Mouse (Mus musculus) myocyte (in vitro differentiated cells): ENCODE results near the gene Ccl17. TPM values are rescaled to one million over a fixed set of nuclear protein-coding genes. Genes with fewer than 3 reads are reported as not detected.

Experiments used
- H3K27me3 ChIP-seq: one replicate; pipeline ENCODE4 v1.6.1; 2011; ENCODE audit not compliant: control insufficient read depth, insufficient read depth, insufficient read length
- H3K36me3 ChIP-seq: one replicate; pipeline ENCODE4 v1.6.1; 2011; ENCODE audit not compliant: control insufficient read depth, insufficient read depth
- H3K4me2 ChIP-seq: one replicate; pipeline ENCODE4 v1.6.1; 2011; ENCODE audit warnings: low read depth, control low read depth
- H3K4me3 ChIP-seq: one replicate; pipeline ENCODE4 v1.5.1; 2011; ENCODE audit warnings: mild to moderate bottlenecking, control low read depth, moderate library complexity
- H3K79me2 ChIP-seq: one replicate; pipeline ENCODE4 v1.6.1; 2011; ENCODE audit not compliant: control insufficient read depth, insufficient read depth
- H3ac ChIP-seq: one replicate; pipeline ENCODE4 v1.6.1; 2011; ENCODE audit not compliant: control insufficient read depth, insufficient read length
- CEBPB ChIP-seq: IDR thresholded peaks from 2 replicates; pipeline ENCODE4 v1.6.1; 2011; ENCODE audit warnings: mild to moderate bottlenecking, moderate library complexity; ENCODE audit not compliant: poor library complexity, insufficient read depth, severe bottlenecking
- E2F4 ChIP-seq: IDR thresholded peaks from one replicate; pipeline ENCODE4 v1.6.1; 2011; ENCODE audit warnings: mild to moderate bottlenecking, control low read depth, moderate library complexity; ENCODE audit not compliant: insufficient read depth
- MAX ChIP-seq: IDR thresholded peaks from one replicate; pipeline ENCODE4 v1.6.1; 2011; ENCODE audit warnings: low read depth, mild to moderate bottlenecking, control low read depth
- MYOD1 ChIP-seq, 3 experiments: IDR thresholded peaks; one replicate each; pipeline ENCODE4 v1.6.1; 2011; ENCODE audit warnings: control low read depth in 2 of 3, low read depth in 2 of 3, mild to moderate bottlenecking in 2 of 3, moderate library complexity in 1 of 3; ENCODE audit not compliant: insufficient read length in 2 of 3, control insufficient read depth in 1 of 3
- MYOG ChIP-seq, 3 experiments: IDR thresholded peaks; one replicate each; pipeline ENCODE4 v1.6.1; 2011; ENCODE audit warnings: control low read depth in 2 of 3, low read depth in 2 of 3, mild to moderate bottlenecking in 2 of 3; ENCODE audit not compliant: insufficient read length in 2 of 3, control insufficient read depth in 1 of 3, insufficient read depth in 1 of 3
- POLR2A ChIP-seq: IDR thresholded peaks from one replicate; pipeline ENCODE4 v1.6.1; 2011; ENCODE audit warnings: low read depth, mild to moderate bottlenecking, control low read depth, moderate library complexity; ENCODE audit not compliant: insufficient read length
- POLR2AphosphoS2 ChIP-seq: IDR thresholded peaks from one replicate; pipeline ENCODE4 v1.6.1; 2011; ENCODE audit warnings: low read depth, control low read depth; ENCODE audit not compliant: insufficient read length
- REST ChIP-seq: IDR thresholded peaks from one replicate; pipeline ENCODE4 v1.6.1; 2011; ENCODE audit warnings: mild to moderate bottlenecking, control low read depth, moderate library complexity; ENCODE audit not compliant: insufficient read depth, insufficient read length
- SRF ChIP-seq: IDR thresholded peaks from one replicate; pipeline ENCODE4 v1.6.1; 2011; ENCODE audit warnings: low read depth; ENCODE audit not compliant: control insufficient read depth, insufficient read length
- TCF12 ChIP-seq: IDR thresholded peaks from one replicate; pipeline ENCODE4 v1.6.1; 2011; ENCODE audit warnings: mild to moderate bottlenecking, control low read depth; ENCODE audit not compliant: poor library complexity, insufficient read depth, severe bottlenecking
- TCF3 ChIP-seq: IDR thresholded peaks from one replicate; pipeline ENCODE4 v1.6.1; 2011; ENCODE audit warnings: low read depth, control low read depth; ENCODE audit not compliant: insufficient read length
- USF1 ChIP-seq: IDR thresholded peaks from one replicate; pipeline ENCODE4 v1.6.1; 2011; ENCODE audit warnings: low read depth, mild to moderate bottlenecking, control low read depth, moderate library complexity
- polyA plus RNA-seq: library from polyadenylated mRNA; unstranded; fragments of >200 nt; fragmentation: generic; extraction: Trizol; gene quantifications from one replicate; pipeline ENCODE4 v1.2.1, GENCODE M21; 2012; ENCODE audit warnings: missing spikeins

The Ccl17 gene
- polyA plus RNA-seq, 1 experiment, result 0.48 TPM

GRCm38 (mm10) chr8:94787524-94788501 lies 22.4 kb upstream of the Ccl17 start:
- Histone ChIP-seq H3K36me3 (no peaks in the 10 kb centered on the region), H3K79me2 (no peaks in the 10 kb centered on the region), H3K27me3 (no peaks in the 10 kb centered on the region), H3K4me2 (peak overlapping the region; percentile 59), H3K4me3 (no peak overlapping the region), H3ac (no peak overlapping the region)
- TF ChIP-seq POLR2AphosphoS2 (no peak), USF1 (peak; percentile 66)

DNA sequence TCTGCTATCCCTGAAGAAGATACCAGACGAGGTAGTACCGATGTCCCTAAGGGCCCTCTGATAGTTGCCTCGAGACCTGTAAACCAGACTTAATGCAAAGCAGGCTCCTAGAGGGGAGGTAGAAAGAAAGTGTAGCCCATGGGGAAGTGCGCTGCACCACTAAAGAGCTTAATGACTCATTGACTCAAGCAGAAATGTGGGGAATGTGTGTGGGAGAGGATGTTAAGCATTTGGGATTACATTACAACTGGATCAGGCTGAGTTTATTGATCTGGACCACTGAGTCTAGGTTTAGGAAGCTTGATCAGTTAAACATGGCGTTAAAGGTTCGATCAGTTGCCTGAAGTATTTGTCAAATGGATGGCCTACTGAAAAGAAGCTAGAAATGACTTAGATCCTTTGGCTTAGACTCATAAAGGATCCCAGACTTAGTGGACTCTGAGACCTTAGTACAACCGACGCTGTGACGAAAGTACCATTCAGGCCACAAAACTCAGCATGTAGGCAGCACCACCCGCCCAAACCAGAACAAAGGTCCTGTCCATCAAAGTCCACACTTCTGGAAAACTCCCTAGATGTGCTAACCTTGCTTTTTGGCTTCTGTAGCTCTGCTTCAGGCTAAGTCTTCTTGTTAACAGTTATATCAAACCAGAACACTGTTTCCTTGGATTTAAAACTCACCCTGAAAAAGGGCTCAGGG lies 20.8 kb upstream of the Ccl17 start:
- Histone ChIP-seq H3K79me2 (no peaks in the 10 kb centered on the region), H3K4me3 (no peak overlapping the region), H3K36me3 (no peaks in the 10 kb centered on the region), H3K27me3 (no peaks in the 10 kb centered on the region), H3K4me2 (peak overlapping the region; percentile 28), H3ac (no peak overlapping the region)
- TF ChIP-seq E2F4 (no peak), TCF12 (no peak), USF1 (no peak), MAX (no peak), REST (no peak), MYOD1 (IDR thresholded peaks at IDR 0.05; ENCODE audit: control insufficient read depth in 1 of 3, insufficient read length in 2 of 3, low read depth in 2 of 3) (no peak), POLR2A (no peak), MYOG (IDR thresholded peaks at IDR 0.05; ENCODE audit: control insufficient read depth in 1 of 3, insufficient read depth in 1 of 3, insufficient read length in 2 of 3, low read depth in 2 of 3) (no peak), POLR2AphosphoS2 (no peak), SRF (no peak), TCF3 (no peak), CEBPB (no peak)

DNA sequence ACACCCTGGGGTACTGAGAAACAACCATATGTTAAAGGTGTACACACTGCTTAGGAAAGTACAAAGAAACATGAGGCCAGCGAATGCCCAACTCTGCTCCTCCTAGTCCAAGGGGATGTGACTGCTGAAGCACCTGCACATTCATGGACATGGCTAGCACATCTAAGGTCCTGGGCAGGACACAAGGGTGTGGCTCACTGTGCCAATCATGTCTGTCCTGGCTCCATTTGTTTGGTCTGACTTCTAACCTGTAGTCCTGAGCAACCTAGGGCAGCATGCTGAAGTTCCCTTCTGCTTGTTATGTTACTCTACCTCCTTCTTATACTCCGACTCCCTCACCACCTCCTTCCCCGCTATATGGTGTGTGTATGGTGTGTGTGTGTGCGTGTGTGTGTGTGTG lies 15.9 kb upstream of the Ccl17 start:
- Histone ChIP-seq H3K4me3 (no peak overlapping the region), H3K79me2 (no peaks in the 10 kb centered on the region), H3ac (no peak overlapping the region), H3K27me3 (no peaks in the 10 kb centered on the region), H3K36me3 (no peaks in the 10 kb centered on the region), H3K4me2 (no peak overlapping the region)
- TF ChIP-seq TCF3 (no peak), MYOD1 (IDR thresholded peaks at IDR 0.05; ENCODE audit: control insufficient read depth in 1 of 3, insufficient read length in 2 of 3, low read depth in 2 of 3) (no peak), USF1 (no peak), TCF12 (no peak), SRF (no peak)

DNA sequence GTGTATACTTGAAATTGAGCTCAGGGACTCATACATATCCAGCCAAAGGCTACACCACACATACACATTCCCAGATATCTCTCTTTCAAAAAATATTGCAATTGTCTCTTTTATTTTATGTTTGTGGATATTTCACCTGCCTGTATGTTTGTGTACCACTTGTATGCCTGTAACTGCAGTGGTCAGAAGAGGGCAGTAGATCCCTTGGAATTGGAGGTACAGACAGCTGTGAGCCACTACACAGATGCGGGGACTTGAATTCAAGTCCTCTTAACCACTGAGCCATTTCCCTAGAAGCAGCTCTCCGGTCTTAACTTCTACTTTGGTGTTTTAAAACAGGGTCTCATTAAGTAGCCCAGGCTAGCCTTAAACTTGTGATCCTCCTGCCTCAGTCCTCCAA lies 15.5 kb upstream of the Ccl17 start:
- H3ac ChIP-seq, result no peak overlapping the region
- H3K79me2 ChIP-seq, result no peaks in the 10 kb centered on the region
- no peak for TF ChIP-seq USF1
- TF ChIP-seq MAX, result no peak
- no peak for TF ChIP-seq E2F4
- no peak for TF ChIP-seq POLR2A
- no peak for TF ChIP-seq MYOG (IDR thresholded peaks at IDR 0.05; ENCODE audit: control insufficient read depth in 1 of 3, insufficient read depth in 1 of 3, insufficient read length in 2 of 3, low read depth in 2 of 3)
- no peak for TF ChIP-seq CEBPB
- no peak for TF ChIP-seq MYOD1 (IDR thresholded peaks at IDR 0.05; ENCODE audit: control insufficient read depth in 1 of 3, insufficient read length in 2 of 3, low read depth in 2 of 3)
- TF ChIP-seq SRF, result no peak
- no peak for TF ChIP-seq TCF12
- no peak for TF ChIP-seq POLR2AphosphoS2
- TF ChIP-seq TCF3, result no peak
- no peak for TF ChIP-seq REST
- no peaks in the 10 kb centered on the region for H3K27me3 ChIP-seq
- H3K4me3 ChIP-seq, result no peak overlapping the region
- no peaks in the 10 kb centered on the region for H3K36me3 ChIP-seq
- H3K4me2 ChIP-seq, result no peak overlapping the region

- no peaks in the 10 kb centered on the region for H3K36me3 ChIP-seq
- TF ChIP-seq MYOD1 (IDR thresholded peaks at IDR 0.05; ENCODE audit: control insufficient read depth in 1 of 3, insufficient read length in 2 of 3, low read depth in 2 of 3) (peak in 1 of 3 experiments; percentile 20), TCF3 (no peak), POLR2A (no peak), REST (peak; percentile 59), SRF (no peak), E2F4 (no peak), MAX (no peak), MYOG (IDR thresholded peaks at IDR 0.05; ENCODE audit: control insufficient read depth in 1 of 3, insufficient read depth in 1 of 3, insufficient read length in 2 of 3, low read depth in 2 of 3) (peak in 1 of 3 experiments; percentile 36), POLR2AphosphoS2 (no peak), CEBPB (no peak), TCF12 (no peak), USF1 (no peak)
- no peak overlapping the region for H3K4me3 ChIP-seq
- no peak overlapping the region for H3ac ChIP-seq
- no peaks in the 10 kb centered on the region for H3K79me2 ChIP-seq
- H3K4me2 ChIP-seq, result no peak overlapping the region
- H3K27me3 ChIP-seq, result no peaks in the 10 kb centered on the region
Measured at GRCm38 (mm10) chr8:94800278-94800968, 9.8 kb upstream of the Ccl17 start.
